Mouse (Mus musculus) forelimb bud, embryonic 11.5 days (tissue): ENCODE measurements around the gene Fanca.
"Not testable (repeated sequence)": the region's sequence is repeated elsewhere in the genome, so short reads cannot be mapped to it uniquely, and the experiment has no call there.

Source experiments
- DNase-seq: peaks from one replicate; pipeline ENCODE4 v3.0.0-alpha.2; 2012; ENCODE audit warnings: low read depth, low spot score

Fanca gene

GRCm38 (mm10) chr8:123233760-123234159, 84.6 kb downstream of the Fanca start:
- DNase-seq = no peak

- no peak for DNase-seq
Measured at GRCm38 (mm10) chr8:123233300-123233699, 85.1 kb downstream of the Fanca start.

GRCm38 (mm10) chr8:123232553-123232952, 85.8 kb downstream of the Fanca start:
- no peak for DNase-seq

- DNase-seq = no peak
Measured at GRCm38 (mm10) chr8:123231742-123232141, 86.6 kb downstream of the Fanca start.

GRCm38 (mm10) chr8:123230326-123230725, 88.0 kb downstream of the Fanca start:
- not testable (repeated sequence) for DNase-seq

- no peak for DNase-seq
Measured at GRCm38 (mm10) chr8:123228416-123228815, 90.0 kb downstream of the Fanca start.

- DNase-seq = peak; percentile 89
Measured at GRCm38 (mm10) chr8:123224278-123225266, 93.8 kb downstream of the Fanca start, which contains the start of gene Cdk10. Gene Cdk10 (plus strand): TSS chr8:123224842.

GRCm38 (mm10) chr8:123220917-123221316, 97.5 kb downstream of the Fanca start:
- DNase-seq = no peak
